Mouse (Mus musculus): ENCODE measurements around the gene Olfr1325.
"Not testable (repeated sequence)": the region's sequence is repeated elsewhere in the genome, so short reads cannot be mapped to it uniquely, and the experiment has no call there.

The Olfr1325 gene

GRCm38 (mm10) chrX:74592379-74592778 lies at the start of gene Olfr1325:
Gene Olfr1325, plus strand, starts transcription at chrX:74592679.
- no peak for DNase-seq

- no peak for DNase-seq
These were observed 17.7 kb upstream of the Olfr1325 start, which contains the start of gene Olfr1326-ps1 for GRCm38 (mm10) chrX:74574788-74575187. Gene Olfr1326-ps1, minus strand, starts transcription at chrX:74574888.

- DNase-seq: not testable (repeated sequence)
These were observed 53.2 kb downstream of the Olfr1325 start, which contains the start of gene Gm5640 for GRCm38 (mm10) chrX:74645466-74646323. Gene Gm5640, minus strand, starts transcription at chrX:74645635.

GRCm38 (mm10) chrX:74646393-74646792 lies 53.9 kb downstream of the Olfr1325 start:
- not testable (repeated sequence) for DNase-seq
